Mouse (Mus musculus) liver, embryonic 11.5 days (tissue): Measurements from ENCODE around the gene Astn2. TPM values are rescaled to one million over a fixed set of nuclear protein-coding genes. Genes with fewer than 3 reads are reported as not detected.

ENCODE experiments used
- ATAC-seq: fragments of 200-750 bp; cut with Nextera tagmentation; replicated peaks from 2 replicates; pipeline ENCODE4 v1.8.0; 2017; ENCODE audit warnings: moderate number of reproducible peaks, mild to moderate bottlenecking, moderate TSS enrichment, moderate library complexity; ENCODE audit not compliant: low FRiP score
- DNase-seq: peaks from one replicate; pipeline ENCODE4 v3.0.0-alpha.2; 2017; ENCODE audit warnings: low spot score
- H3K27ac ChIP-seq: fragments of 300-500 bp; sonication (generic); 2 replicates; pipeline ENCODE4 v1.5.1; 2014; ENCODE audit warnings: mild to moderate bottlenecking, low read depth, low read length, control low read depth
- H3K27me3 ChIP-seq: fragments of 300-500 bp; sonication (generic); replicated peaks from 2 replicates; pipeline ENCODE4 v1.6.1; 2014; ENCODE audit warnings: low read length, mixed read lengths; ENCODE audit not compliant: control insufficient read depth, insufficient read depth
- H3K36me3 ChIP-seq: fragments of 300-500 bp; sonication (generic); 2 replicates; pipeline ENCODE4 v1.6.1; 2014; ENCODE audit warnings: mild to moderate bottlenecking, low read length, moderate library complexity, mixed read lengths; ENCODE audit not compliant: control insufficient read depth, insufficient read depth
- H3K4me1 ChIP-seq: fragments of 300-500 bp; sonication (generic); replicated peaks from 2 replicates; pipeline ENCODE4 v1.6.1; 2014; ENCODE audit warnings: low read length, mixed read lengths; ENCODE audit not compliant: control insufficient read depth, insufficient read depth
- H3K4me2 ChIP-seq: fragments of 300-500 bp; sonication (generic); 2 replicates; pipeline ENCODE4 v1.6.1; 2014; ENCODE audit warnings: mild to moderate bottlenecking, control low read depth, moderate library complexity
- H3K4me3 ChIP-seq: fragments of 300-500 bp; sonication (generic); 2 replicates; pipeline ENCODE4 v1.5.1; 2014; ENCODE audit warnings: low read depth, low read length, control low read depth
- H3K9ac ChIP-seq: fragments of 300-500 bp; sonication (generic); 2 replicates; pipeline ENCODE4 v1.6.1; 2014; ENCODE audit warnings: low read depth, low read length, control low read depth
- H3K9me3 ChIP-seq: fragments of 300-500 bp; sonication (generic); 2 replicates; pipeline ENCODE4 v1.6.1; 2016; ENCODE audit warnings: low read length, inconsistent platforms, mixed read lengths; ENCODE audit not compliant: control insufficient read depth
- WGBS: fragments of 180-500 bp; shearing (Covaris S2); extraction: QIAGEN DNeasy Blood & Tissue Kit; methylation state at CpG from one replicate; pipeline ENCODE4 v1.1.7; 2014; 5-methylcytosine and 5-hydroxymethylcytosine counted together
- polyA plus RNA-seq: library from polyadenylated mRNA; unstranded; fragments of >200 nt; fragmentation: Nextera tagmentation; extraction: Ambion mirVana; gene quantifications from 2 replicates; pipeline ENCODE4 v1.2.1, GENCODE M21; 2014

The Astn2 gene
- polyA plus RNA-seq, 1 experiment from 2014 or later = 0.05 TPM

DNA sequence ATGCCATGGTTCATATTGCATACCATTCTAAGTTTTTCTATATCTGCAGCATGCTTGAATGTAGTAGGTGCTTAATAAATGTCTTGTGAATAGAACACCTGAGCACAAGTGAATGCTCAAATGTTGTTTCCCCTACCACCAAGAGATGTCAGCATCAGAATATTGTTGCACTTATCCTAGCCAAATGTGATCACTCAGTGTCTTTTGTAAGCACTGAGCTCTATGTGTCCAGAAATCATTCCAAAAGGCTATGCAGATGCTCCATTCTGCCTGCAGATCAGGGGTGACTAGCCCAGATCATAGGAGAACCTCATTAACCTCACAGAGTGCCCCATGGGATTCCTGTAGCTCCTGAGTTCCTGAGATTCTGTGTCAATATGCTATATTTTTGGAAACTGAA, 401.5 kb downstream of the Astn2 start:
- Histone ChIP-seq H3K27ac (no peak overlapping the region), H3K4me2 (no peak overlapping the region), H3K4me3 (no peak overlapping the region), H3K9me3 (no peaks in the 10 kb centered on the region), H3K4me1 (no peaks in the 10 kb centered on the region), H3K36me3 (no peaks in the 10 kb centered on the region), H3K9ac (no peak overlapping the region), H3K27me3 (no peaks in the 10 kb centered on the region)
- ATAC-seq = no peak
- no peak for DNase-seq

DNA sequence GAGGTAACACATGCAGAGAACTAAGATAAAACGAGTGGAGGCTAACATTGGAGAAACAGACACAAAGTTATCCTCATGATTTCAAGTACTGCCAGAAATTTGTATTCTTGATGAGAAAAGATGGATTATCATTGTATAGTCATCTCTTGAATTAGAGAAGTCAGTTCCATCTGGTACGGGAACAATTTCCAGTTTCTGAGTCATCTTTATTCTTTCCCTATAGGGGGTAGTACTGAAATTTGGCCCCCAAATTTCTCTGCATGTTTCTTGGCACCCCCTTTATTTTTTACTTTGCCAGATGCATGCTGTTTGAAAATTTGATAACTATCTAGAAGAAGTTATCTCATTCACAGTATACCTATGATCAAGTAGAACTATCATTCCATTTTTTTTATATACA, 420.8 kb downstream of the Astn2 start:
- ATAC-seq = no peak
- Histone ChIP-seq H3K27ac (no peak overlapping the region), H3K4me1 (no peaks in the 10 kb centered on the region), H3K27me3 (no peaks in the 10 kb centered on the region), H3K4me2 (no peak overlapping the region), H3K36me3 (no peaks in the 10 kb centered on the region), H3K9ac (no peak overlapping the region), H3K4me3 (no peak overlapping the region), H3K9me3 (no peaks in the 10 kb centered on the region)
- DNase-seq = no peak
- 87% methylated on average over 2 of the region's 2 CpGs for WGBS

DNA sequence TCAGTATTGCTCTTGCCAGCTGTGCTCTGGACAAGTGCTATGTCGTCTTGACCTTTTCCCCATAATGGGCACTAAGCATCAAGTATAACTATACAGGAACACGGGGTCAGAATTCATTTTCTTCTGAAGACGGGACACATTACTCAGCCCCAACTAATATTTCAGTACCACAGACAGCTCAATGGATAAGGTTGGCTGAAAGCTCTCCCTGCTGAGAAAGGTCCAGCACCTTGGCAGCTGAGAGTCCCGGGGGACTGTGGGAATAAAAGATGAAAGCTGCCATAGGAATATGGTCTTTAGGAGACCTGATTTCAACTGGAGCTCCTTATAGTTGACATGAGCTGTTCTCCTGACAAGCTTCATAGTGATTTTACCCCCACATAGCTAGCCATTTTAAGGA, 421.5 kb downstream of the Astn2 start:
- whole genome bisulfite sequencing = 59% methylated on average over 4 of the region's 4 CpGs
- Histone ChIP-seq H3K27me3 (no peaks in the 10 kb centered on the region), H3K4me1 (no peaks in the 10 kb centered on the region), H3K27ac (no peak overlapping the region), H3K4me3 (no peak overlapping the region), H3K9ac (no peak overlapping the region), H3K36me3 (no peaks in the 10 kb centered on the region), H3K9me3 (no peaks in the 10 kb centered on the region), H3K4me2 (no peak overlapping the region)
- no peak for DNase-seq
- ATAC-seq = no peak

DNA sequence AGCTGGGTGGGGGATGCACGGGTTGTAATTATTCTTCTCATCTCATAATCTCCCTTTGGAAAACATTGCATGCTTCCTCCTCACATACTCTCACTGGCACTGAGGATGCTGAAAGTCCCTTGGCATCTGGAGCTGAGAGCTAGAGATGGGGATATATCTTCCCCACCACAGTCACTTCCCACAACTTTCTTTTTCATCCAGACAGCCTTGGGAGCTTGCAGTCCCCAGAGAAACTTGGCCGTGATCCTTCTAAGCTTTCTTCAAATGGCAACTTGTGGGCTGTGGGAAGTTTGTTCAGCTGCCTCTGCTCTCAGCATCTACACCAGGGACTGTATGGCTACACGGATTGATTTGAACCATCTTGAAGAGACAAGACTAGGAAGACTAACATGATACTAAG, 428.2 kb downstream of the Astn2 start:
- no peak for DNase-seq
- Histone ChIP-seq H3K27me3 (no peaks in the 10 kb centered on the region), H3K36me3 (no peaks in the 10 kb centered on the region), H3K4me1 (no peaks in the 10 kb centered on the region), H3K27ac (no peak overlapping the region), H3K9ac (no peak overlapping the region), H3K9me3 (no peaks in the 10 kb centered on the region), H3K4me2 (no peak overlapping the region), H3K4me3 (no peak overlapping the region)
- WGBS = 67% methylated on average over 3 of the region's 3 CpGs
- no peak for ATAC-seq

DNA sequence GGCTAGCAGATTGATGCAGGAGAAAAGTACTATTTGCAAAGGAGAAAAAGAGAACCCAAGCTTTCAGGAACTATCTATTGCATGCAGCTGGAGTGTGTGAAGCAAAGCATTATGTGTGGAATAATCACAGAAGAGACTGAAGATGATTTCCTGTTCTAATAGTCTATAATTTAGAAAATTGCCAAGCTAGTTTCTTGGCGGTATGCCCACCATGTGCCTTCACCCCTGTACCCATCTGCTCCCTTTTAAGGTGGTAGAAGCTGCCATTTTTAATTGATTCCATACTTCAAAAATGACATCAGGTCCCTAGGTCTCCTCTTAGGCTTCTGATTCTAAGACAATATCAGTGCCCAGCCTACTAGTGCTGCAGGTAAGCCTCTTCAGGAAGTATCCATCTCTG, 432.0 kb downstream of the Astn2 start:
- H3K4me2 ChIP-seq = no peak overlapping the region
- ATAC-seq = no peak
- no peak overlapping the region for H3K9ac ChIP-seq
- no peak overlapping the region for H3K27ac ChIP-seq
- H3K4me3 ChIP-seq = no peak overlapping the region
- 73% methylated on average over 1 of the region's 1 CpGs for WGBS
- H3K9me3 ChIP-seq = no peaks in the 10 kb centered on the region
- no peaks in the 10 kb centered on the region for H3K4me1 ChIP-seq
- DNase-seq = no peak
- H3K36me3 ChIP-seq = no peaks in the 10 kb centered on the region
- no peaks in the 10 kb centered on the region for H3K27me3 ChIP-seq

DNA sequence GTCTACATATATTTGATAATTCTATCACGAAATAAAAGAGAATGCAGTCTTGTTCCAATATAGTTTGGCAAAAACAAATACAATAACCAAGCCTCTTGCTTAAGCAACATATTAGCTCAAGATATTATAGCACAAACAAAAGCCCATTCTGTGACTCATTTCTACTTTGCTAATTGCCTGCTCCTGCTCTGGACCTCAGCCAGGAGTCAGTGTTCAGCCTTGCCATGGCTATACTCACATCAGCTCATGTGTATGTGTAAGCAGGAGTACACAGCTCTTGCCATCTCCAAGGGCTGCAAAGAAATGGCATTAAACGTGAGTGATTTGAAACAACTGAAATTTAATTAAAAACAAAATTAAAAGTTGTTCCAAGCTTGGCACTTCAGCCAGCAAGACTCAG, 435.1 kb downstream of the Astn2 start:
- Histone ChIP-seq H3K27me3 (no peaks in the 10 kb centered on the region), H3K27ac (no peak overlapping the region), H3K36me3 (no peaks in the 10 kb centered on the region), H3K9me3 (no peaks in the 10 kb centered on the region), H3K4me3 (no peak overlapping the region), H3K4me1 (no peaks in the 10 kb centered on the region), H3K9ac (no peak overlapping the region), H3K4me2 (no peak overlapping the region)
- no peak for ATAC-seq
- DNase-seq = no peak
- 61% methylated on average over 2 of the region's 2 CpGs for WGBS

DNA sequence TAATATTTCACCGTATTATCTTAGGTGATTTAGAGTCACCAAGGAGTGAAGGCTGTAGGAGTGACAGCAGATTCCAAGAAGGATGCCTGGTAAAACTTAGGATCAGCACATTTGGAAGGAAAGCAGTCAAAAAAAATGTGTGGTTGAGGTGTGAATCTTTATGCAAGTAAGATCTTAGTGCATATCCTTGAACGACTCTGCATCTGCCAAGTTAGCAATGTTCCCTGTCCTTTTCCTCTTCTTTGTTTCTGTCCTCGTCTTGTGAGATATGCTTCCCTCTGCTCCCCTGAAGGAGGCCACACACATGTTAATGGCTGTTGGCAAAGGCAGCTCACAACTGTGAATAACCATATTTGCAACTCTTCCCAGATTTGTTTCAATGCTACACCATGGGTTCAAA, 439.8 kb downstream of the Astn2 start:
- Histone ChIP-seq H3K27ac (no peak overlapping the region), H3K4me3 (no peak overlapping the region), H3K27me3 (no peaks in the 10 kb centered on the region), H3K4me1 (no peaks in the 10 kb centered on the region), H3K4me2 (no peak overlapping the region), H3K9ac (no peak overlapping the region), H3K36me3 (no peaks in the 10 kb centered on the region), H3K9me3 (no peaks in the 10 kb centered on the region)
- 71% methylated on average over 3 of the region's 3 CpGs for WGBS
- DNase-seq (no peak), ATAC-seq (no peak)

DNA sequence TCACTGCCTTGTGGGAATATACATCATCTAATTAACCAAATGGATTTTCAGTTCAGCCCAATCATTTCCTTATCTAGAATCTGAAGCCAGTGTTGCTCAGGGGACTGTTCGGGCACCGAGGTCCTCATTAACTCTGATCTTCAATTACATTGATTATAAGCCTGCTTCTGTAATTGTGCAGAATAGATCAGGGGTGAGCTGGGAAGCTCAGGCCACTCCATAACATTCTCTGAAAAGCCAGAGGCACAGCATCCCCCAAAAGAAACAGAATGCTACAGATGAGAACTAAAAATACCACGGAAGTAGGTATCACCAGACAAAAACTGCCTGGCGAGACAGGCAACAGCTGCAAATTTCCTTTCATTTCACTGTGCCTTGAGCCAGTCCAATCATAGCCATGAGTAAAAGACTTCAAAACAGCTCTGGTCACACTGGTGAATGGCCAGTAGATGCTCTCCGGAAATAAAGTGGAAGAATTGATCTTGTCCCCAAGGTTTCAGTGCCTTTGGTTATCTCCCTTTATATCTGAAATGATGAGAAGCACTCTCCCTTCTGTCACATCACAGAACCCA, 445.1 kb downstream of the Astn2 start:
- Histone ChIP-seq H3K4me1 (no peaks in the 10 kb centered on the region), H3K4me3 (no peak overlapping the region), H3K36me3 (no peaks in the 10 kb centered on the region), H3K27ac (no peak overlapping the region), H3K9ac (no peak overlapping the region), H3K27me3 (no peaks in the 10 kb centered on the region), H3K9me3 (no peaks in the 10 kb centered on the region), H3K4me2 (no peak overlapping the region)
- ATAC-seq (no peak), DNase-seq (no peak)
- WGBS = 85% methylated on average over 5 of the region's 5 CpGs

DNA sequence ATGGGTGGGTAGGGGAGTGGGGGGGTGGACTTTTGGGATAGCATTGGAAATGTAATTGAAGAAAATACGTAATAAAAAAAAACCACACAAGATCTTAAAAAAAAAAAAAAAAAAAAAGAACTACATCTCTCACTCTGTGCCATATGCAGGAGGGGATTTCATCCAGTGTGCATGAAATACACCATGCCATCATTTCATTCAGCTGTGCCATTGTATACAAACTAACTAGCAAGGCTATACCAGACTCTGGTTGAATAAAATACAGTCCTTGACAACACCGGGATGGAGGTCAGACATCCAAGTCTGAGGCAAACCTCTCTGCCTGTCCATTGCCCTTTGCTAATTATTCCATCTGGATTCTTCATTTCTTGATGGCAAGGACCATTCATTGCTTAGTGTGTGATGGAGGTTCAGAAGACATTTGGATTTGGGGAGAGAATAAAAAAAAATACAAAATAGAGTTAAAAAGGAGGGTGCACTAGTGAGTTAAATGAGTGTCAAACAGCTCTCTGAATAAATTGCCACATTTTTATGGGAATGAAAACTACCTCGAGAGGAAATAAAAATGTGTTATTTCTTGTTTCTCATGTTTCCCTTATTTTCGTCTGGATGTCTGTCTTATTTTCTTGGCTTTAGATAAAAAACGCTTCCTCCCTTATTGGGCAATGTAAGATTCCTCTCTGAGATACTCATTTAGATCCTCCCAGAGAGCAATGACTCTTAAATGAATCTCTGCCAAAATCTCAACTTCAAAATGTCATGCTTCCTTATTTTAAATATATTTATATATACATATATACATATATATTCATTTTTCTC, 445.8 kb downstream of the Astn2 start:
- no peaks in the 10 kb centered on the region for H3K27me3 ChIP-seq
- DNase-seq (no peak), ATAC-seq (no peak)
- H3K4me3 ChIP-seq = no peak overlapping the region
- no peaks in the 10 kb centered on the region for H3K4me1 ChIP-seq
- no peaks in the 10 kb centered on the region for H3K9me3 ChIP-seq
- no peaks in the 10 kb centered on the region for H3K36me3 ChIP-seq
- 75% methylated on average over 5 of the region's 5 CpGs for WGBS
- H3K4me2 ChIP-seq = no peak overlapping the region
- no peak overlapping the region for H3K9ac ChIP-seq
- no peak overlapping the region for H3K27ac ChIP-seq
